Mouse (Mus musculus): ENCODE data around the gene Stambpl1. TPM values are rescaled to one million over a fixed set of nuclear protein-coding genes. Genes with fewer than 3 reads are reported as not detected.
A peak's percentile ranks its signal among the peaks of the same experiment; 100 is the strongest.

The Stambpl1 gene
- total and polyA plus RNA-seq, 3 experiments, result not detected

DNA sequence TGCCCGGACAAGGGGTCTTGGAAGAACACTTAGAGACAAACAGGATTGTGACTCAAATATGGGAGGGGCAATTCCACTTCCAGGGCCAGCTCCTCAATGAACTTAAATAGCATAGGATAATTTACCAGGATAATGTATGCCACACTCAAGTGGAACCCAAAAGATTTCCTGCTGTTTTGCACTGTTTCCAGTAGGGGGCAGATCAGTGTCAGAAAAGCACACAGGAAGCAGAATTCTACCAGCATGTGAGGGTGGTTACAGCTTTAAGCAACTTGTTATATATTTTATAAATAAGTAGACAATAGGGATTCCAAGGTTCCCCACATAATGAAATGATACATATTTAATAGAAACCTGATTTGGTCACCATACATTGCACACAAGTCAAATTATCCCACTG, 40.1 kb upstream of the Stambpl1 start:
- Histone ChIP-seq H3K9me3 (replicated peaks; ENCODE audit: insufficient read depth, low read length) (no peaks in the 10 kb centered on the region), H3K27me3 (ENCODE audit: control insufficient read depth in 1 of 2, insufficient read depth in 2 of 2, low read length in 2 of 2) (no peaks in the 10 kb centered on the region; a peak in 1 of 4 replicates), H3K36me3 (ENCODE audit: control insufficient read depth in 1 of 2, insufficient read depth in 2 of 2, low read length in 2 of 2) (no peaks in the 10 kb centered on the region), H3K4me1 (ENCODE audit: control insufficient read depth in 1 of 2, insufficient read depth in 2 of 2, low read length in 2 of 2) (no peaks in the 10 kb centered on the region), H3K9ac (ENCODE audit: control insufficient read depth, low read depth, low read length, poor library complexity, severe bottlenecking) (no peak overlapping the region), H3K4me3 (ENCODE audit: control insufficient read depth in 1 of 2, insufficient read depth in 1 of 2, low read depth in 2 of 2, low read length in 2 of 2) (no peak overlapping the region), H3K79me2 (ENCODE audit: control insufficient read depth, insufficient read depth, low read length, poor library complexity) (no peaks in the 10 kb centered on the region), H3K27ac (ENCODE audit: control insufficient read depth, low read depth, low read length) (no peak overlapping the region)
- TF ChIP-seq GATA1 (IDR thresholded peaks at IDR 0.05; ENCODE audit: low read depth, low read length), result no peak
- peak; percentile 8 for TF ChIP-seq RAD21 (IDR thresholded peaks at IDR 0.05; ENCODE audit: low read depth, low read length)
- no peak for TF ChIP-seq E2F4 (IDR thresholded peaks at IDR 0.05; ENCODE audit: borderline replicate concordance, low read depth, low read length)
- TF ChIP-seq MAFK (IDR thresholded peaks at IDR 0.05; ENCODE audit: borderline replicate concordance, low read depth, low read length), result no peak
- peak in 2 of 3 experiments; percentile 2 to 24; a peak in 2 of 6 replicates for TF ChIP-seq CTCF (IDR thresholded peaks at IDR 0.05 in 2 of 3, conservative IDR thresholded peaks at IDR 0.05 in 1 of 3; ENCODE audit: control insufficient read depth in 1 of 3, insufficient read depth in 1 of 3, low read depth in 2 of 3, low read length in 3 of 3, poor library complexity in 1 of 3, severe bottlenecking in 1 of 3)
- TF ChIP-seq NRF1 (IDR thresholded peaks at IDR 0.05; ENCODE audit: insufficient read depth, low read depth, low read length, poor library complexity, severe bottlenecking), result no peak
- no peak for TF ChIP-seq POLR2AphosphoS2 (IDR thresholded peaks at IDR 0.05; ENCODE audit: low read length)
- no peak for TF ChIP-seq MAZ (IDR thresholded peaks at IDR 0.05; ENCODE audit: low read depth, low read length)
- no peak for TF ChIP-seq ZMIZ1 (IDR thresholded peaks at IDR 0.05; ENCODE audit: low read depth, low read length)
- no peak for TF ChIP-seq BHLHE40 (IDR thresholded peaks at IDR 0.05; ENCODE audit: borderline replicate concordance, low read depth, low read length)
- TF ChIP-seq TAL1 (IDR thresholded peaks at IDR 0.05; ENCODE audit: low read length), result no peak
- no peak for TF ChIP-seq TCF12 (IDR thresholded peaks at IDR 0.05; ENCODE audit: low read depth, low read length)
- DNase-seq (ENCODE audit: low read depth, low spot score), result no peak

DNA sequence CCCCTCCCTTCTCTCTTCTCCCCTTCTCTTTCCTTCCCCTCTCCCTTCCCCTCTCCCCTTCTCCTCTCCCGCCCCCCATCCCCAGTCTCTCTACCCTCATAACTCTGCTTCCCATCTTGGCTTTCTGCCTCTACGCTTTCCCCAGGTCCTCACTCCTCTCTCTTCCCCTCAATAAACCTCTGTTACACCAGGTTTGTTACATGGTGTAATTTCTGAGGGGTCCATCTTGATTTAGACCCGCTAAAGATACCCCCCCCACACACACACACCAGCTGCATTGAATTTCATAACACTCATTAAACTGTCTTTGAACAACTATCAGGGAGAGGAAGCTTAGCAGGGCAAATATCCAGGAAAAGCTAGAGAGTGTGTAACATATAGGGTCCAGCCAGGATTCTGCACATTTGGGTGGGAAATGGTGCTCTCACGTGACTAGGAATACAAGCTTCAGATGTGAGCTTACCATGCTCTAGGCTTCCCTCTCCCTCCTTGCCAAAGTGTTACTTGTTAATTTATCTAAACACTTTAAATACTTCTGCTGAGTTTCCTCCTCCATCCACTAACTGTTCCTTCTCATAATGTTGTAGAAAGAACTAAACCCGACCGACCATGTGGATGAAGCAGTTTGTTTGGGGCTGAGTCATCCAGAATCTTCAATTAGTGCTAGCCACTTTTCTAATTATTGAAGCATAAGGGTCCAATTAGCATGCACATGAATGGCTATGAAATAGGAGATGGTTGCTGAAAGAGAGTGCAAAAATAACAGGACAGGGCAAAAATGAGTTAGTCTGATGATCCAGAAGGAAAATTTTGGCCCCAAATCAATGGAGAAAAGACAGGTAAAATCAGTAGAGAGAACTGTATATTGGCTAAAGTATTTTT, 38.5 kb upstream of the Stambpl1 start:
- H3K27me3 ChIP-seq (ENCODE audit: control insufficient read depth in 1 of 2, insufficient read depth in 2 of 2, low read length in 2 of 2), result no peaks in the 10 kb centered on the region; a peak in 1 of 4 replicates
- H3K4me3 ChIP-seq (ENCODE audit: control insufficient read depth in 1 of 2, insufficient read depth in 1 of 2, low read depth in 2 of 2, low read length in 2 of 2), result no peak overlapping the region
- no peak for DNase-seq (ENCODE audit: low read depth, low spot score)
- no peak overlapping the region for H3K27ac ChIP-seq (ENCODE audit: control insufficient read depth, low read depth, low read length)
- no peaks in the 10 kb centered on the region for H3K36me3 ChIP-seq (ENCODE audit: control insufficient read depth in 1 of 2, insufficient read depth in 2 of 2, low read length in 2 of 2)
- H3K9me3 ChIP-seq (replicated peaks; ENCODE audit: insufficient read depth, low read length), result no peaks in the 10 kb centered on the region
- TF ChIP-seq USF1 (IDR thresholded peaks at IDR 0.05; ENCODE audit: low read depth, low read length) (no peak), SMC3 (IDR thresholded peaks at IDR 0.05; ENCODE audit: low read depth, low read length) (no peak)
- no peaks in the 10 kb centered on the region for H3K79me2 ChIP-seq (ENCODE audit: control insufficient read depth, insufficient read depth, low read length, poor library complexity)
- H3K9ac ChIP-seq (ENCODE audit: control insufficient read depth, low read depth, low read length, poor library complexity, severe bottlenecking), result no peak overlapping the region
- no peaks in the 10 kb centered on the region for H3K4me1 ChIP-seq (ENCODE audit: control insufficient read depth in 1 of 2, insufficient read depth in 2 of 2, low read length in 2 of 2)
